Mouse (Mus musculus) urinary bladder, adult 18-20 months (tissue): Measurements from ENCODE around the gene Mitf.

Experiments used
- DNase-seq, 2 experiments: peaks; one replicate each; pipeline ENCODE4 v3.0.0; 2022; ENCODE audit warnings: low spot score in 2 of 2, mixed read lengths in 2 of 2

Mitf gene

DNA sequence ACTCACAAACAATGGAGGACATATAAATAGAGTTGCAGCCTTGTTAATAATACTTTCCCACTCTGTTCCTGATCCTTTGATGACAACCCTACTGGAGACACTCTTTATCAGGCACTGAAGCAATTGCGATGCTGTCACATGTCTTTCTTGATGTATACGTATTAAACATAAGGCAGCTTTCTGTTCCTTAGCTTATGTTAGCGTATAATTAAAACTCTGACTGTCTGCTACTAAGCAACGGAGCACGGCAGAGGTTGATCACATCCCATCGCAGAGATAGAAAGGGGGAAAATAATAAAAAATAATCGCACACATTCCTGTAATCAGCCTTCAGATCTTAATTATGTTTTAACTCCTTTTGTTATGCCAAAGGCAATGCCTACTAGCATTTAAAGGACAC, 234.9 kb downstream of the Mitf start:
- DNase-seq, result no peak

GRCm38 (mm10) chr6:98046295-98047108, 239.7 kb downstream of the Mitf start:
- no peak for DNase-seq

DNA sequence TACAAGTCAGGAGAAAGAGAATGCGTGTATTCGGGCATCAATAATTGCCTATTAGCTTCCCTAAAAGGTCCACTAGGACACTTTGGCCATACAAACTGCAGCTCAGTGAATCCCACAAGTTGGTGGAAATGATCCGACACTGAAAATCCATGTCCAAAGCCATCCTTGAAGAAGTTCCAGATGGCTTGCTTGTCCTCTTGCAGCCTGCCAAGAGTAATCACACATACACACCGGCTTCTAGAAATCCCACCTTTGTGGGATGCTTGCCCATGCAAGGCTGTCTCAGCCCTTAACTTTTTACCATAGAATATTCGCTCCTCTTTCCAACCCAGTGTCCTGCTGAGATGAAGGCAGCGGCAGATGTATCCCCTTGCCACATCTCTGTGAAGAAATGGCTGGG, 240.9 kb downstream of the Mitf start:
- no peak for DNase-seq

GRCm38 (mm10) chr6:98048671-98049438, 242.0 kb downstream of the Mitf start:
- DNase-seq, result no peak

- no peak for DNase-seq
These were observed 242.7 kb downstream of the Mitf start for GRCm38 (mm10) chr6:98049551-98049950.

DNA sequence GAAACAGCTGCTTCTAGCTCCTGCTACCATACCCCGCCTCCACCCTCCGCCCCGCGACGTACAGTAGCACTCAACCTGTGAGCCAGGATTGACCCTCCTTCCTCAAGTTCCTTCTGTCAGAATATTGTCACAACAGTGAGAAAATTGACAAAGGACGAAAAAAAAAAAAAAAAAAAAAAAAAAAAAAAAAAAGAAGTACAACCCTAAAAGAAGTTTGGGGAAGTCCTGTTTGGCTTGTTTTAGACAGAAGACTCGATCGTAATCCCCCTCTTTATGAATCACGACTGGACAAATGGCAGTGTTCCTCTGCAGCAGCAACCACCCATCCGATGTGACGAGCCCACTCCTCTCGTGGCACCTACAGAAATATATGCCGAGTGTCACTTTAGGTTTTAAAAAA, 255.0 kb downstream of the Mitf start:
- no peak for DNase-seq

DNA sequence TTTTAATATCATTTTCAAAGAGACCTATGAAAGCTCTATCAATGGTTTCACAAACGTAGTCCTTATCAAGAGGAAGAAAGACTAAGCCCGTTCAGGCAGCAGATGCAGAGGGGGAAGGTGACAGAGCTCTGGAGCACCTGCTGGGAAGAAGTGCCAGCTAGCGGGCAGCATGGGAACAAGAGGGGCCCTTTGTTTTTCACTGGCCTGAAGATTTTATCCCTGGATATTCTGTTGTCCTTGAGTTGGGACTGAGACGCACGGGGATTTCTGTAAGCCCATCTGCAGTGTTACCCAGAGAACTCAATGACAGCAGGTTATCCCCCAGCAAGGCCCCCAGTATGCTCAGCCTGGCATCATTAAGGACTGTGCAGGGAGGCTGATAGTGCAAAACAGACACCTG, 258.1 kb downstream of the Mitf start:
- no peak for DNase-seq

DNA sequence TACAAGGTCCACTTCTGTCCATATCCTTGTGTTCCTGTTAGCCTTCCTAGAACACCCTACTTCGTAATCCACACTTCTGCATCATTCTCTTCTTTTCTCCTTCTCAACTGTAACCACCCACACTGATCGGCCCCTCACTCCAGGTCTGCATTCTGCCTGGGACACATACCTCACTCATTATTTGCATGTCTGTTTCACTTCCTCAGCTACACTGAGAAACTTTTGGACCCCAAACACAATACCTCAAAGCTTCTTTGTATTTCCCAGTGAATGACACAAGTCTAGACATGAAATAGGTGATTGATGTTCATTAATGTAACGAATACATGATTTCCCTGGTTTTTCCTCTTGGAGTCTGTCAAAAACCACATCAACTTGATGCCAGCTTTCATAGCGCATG, 259.6 kb downstream of the Mitf start:
- no peak for DNase-seq
